Mouse (Mus musculus) olfactory bulb, adult 2 months (tissue): ENCODE measurements around the gene Adipor1. TPM values are rescaled to one million over a fixed set of nuclear protein-coding genes. Genes with fewer than 3 reads are reported as not detected.

Experiments
- H3K27ac ChIP-seq: fragments of 200-500 bp; 2 replicates; pipeline ENCODE4 v1.5.1; 2012; ENCODE audit warnings: low read depth, low read length; ENCODE audit not compliant: insufficient read depth
- H3K4me1 ChIP-seq: fragments of 200-500 bp; 2 replicates; pipeline ENCODE4 v1.6.1; 2012; ENCODE audit warnings: low read length; ENCODE audit not compliant: control insufficient read depth, insufficient read depth
- H3K4me3 ChIP-seq: fragments of 200-500 bp; 2 replicates; pipeline ENCODE4 v1.5.1; 2012; ENCODE audit warnings: mild to moderate bottlenecking, low read depth, low read length, moderate library complexity; ENCODE audit not compliant: insufficient read depth
- CTCF ChIP-seq: fragments of 200-500 bp; IDR thresholded peaks from 2 replicates; pipeline ENCODE4 v1.5.1; 2012; ENCODE audit warnings: low read depth, mild to moderate bottlenecking, low read length, moderate library complexity; ENCODE audit not compliant: insufficient read depth
- POLR2A ChIP-seq: fragments of 200-500 bp; IDR thresholded peaks from 2 replicates; pipeline ENCODE4 v1.6.1; 2012; ENCODE audit warnings: mild to moderate bottlenecking, low read depth, low read length, moderate library complexity; ENCODE audit not compliant: insufficient read depth
- WGBS: fragments of 180-500 bp; shearing (Covaris S2); methylation state at CpG from one replicate; pipeline ENCODE4 v1.1.7; 2018; 5-methylcytosine and 5-hydroxymethylcytosine counted together
- polyA plus RNA-seq: library from polyadenylated mRNA; stranded (reverse); fragments of >200 nt; gene quantifications from 2 replicates; pipeline ENCODE4 v1.2.4, GENCODE M21; 2012; ENCODE audit warnings: low replicate concordance; ENCODE audit not compliant: missing spikeins, insufficient read depth, insufficient read length

Gene Adipor1
- polyA plus RNA-seq, 1 experiment, result not detected

DNA sequence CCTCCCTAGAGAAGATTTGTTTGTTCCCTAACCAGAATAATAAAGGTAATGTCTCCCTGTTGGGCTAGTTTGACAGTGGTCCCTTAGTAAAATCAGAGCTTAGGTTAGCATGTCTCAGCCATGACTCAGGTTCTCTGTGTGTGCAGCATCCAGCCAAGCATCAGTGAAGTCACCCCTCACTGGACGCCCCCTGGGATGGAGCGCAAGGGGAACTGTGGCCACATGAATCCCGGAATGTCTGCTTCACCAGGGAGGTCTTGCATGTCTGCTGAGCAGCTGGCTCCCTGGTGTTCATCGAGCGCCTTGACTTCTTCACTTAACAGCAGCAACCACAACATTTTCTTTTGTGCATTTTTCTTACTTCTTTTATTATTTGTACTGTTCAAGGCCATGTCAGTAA lies 21.4 kb upstream of the Adipor1 start:
- 68% methylated on average over 5 of the region's 5 CpGs for WGBS
- no peak for TF ChIP-seq POLR2A
- no peak for TF ChIP-seq CTCF
- no peak overlapping the region for H3K4me3 ChIP-seq
- no peak overlapping the region for H3K27ac ChIP-seq
- H3K4me1 ChIP-seq, result no peaks in the 10 kb centered on the region

DNA sequence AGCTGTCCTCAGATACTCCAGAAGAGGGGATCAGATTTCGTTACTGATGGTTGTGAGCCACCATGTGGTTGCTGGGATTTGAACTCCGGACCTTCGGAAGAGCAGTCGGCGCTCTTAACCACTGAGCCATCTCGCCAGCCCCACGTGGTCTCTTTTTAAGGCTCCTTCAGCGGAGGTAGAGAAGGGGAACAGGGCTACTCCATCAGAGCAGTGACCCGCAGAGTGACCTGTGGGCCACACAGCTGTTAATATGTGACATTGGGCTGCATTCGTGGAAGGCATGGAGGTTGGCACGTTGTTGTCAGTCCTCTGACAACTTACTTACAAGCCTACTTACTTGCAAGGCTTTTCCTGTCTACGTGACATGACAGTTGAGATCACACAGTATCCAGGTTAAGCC lies 17.0 kb upstream of the Adipor1 start:
- no peaks in the 10 kb centered on the region for H3K4me1 ChIP-seq
- TF ChIP-seq POLR2A (no peak), CTCF (no peak)
- no peak overlapping the region for H3K4me3 ChIP-seq
- H3K27ac ChIP-seq, result no peak overlapping the region
- WGBS, result 92% methylated on average over 12 of the region's 12 CpGs

DNA sequence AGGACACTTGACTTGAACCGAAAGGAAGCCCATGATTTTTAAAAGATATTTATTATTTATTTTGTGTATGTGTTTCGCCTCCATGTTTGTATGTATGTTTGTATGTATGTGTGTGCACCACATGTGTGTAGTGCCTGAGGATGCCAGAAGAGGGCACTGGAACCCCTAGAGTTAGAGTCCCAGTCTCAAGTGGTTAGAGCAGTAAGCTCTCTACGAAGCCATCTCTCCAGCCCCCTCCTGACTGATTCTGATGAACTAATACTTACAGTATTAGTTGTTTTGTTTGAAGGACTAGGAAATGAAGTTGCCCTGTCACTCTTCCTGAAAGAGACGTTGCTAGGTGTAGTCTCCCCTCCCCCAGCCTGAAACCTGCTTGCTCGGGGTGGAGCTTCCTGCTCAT lies 15.4 kb upstream of the Adipor1 start:
- Histone ChIP-seq H3K4me3 (no peak overlapping the region), H3K27ac (no peak overlapping the region), H3K4me1 (no peaks in the 10 kb centered on the region)
- TF ChIP-seq CTCF, result no peak
- TF ChIP-seq POLR2A, result no peak
- 60% methylated on average over 5 of the region's 5 CpGs for WGBS

DNA sequence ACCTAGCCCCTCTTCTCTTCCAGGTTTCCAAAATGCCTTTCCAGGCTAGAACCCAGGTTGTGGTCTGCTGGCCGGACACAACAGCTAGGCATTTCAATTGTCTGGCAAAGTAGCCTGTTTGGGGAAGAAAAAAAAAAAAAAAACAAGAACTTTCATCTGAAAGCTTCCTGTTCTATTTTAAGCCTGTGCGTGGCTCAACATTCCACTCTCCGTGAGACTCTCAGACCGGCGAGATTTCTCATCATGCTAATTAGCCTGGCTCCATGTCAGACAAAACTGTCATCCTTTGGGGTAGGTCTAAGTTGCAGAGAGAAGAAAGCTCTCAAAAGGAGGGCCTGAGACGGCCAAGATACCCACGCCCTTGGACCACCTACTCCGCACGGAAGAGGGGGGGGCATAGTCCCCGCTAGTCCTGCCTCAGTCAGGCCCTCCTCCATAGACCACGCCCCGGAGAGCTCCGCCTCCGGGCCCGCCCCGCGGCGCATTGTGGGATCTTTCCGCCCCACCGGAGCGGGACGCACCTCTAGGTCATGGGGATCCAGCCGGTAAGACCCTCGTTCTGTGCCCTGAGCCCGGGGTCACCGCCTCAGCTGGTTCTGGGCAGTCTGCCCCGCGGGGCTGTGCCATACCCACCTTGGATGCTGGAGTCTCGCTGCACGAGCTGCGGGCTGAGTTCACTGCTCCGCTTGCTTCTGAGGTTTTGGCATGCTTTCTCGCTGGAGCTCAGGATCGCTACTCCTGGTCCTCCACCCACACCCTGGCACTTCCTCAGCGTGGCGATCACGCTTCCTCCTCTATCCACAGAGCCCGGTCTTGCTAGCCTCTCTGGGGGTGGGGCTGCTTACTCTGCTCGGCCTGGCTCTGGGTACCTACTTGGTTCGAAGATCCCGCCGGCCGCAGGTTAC lies 9.4 kb upstream of the Adipor1 start, which contains the start of gene Cyb5r1:
Gene Cyb5r1 (plus strand): TSS at position 51 of the 905 bp plus-strand sequence.
- TF ChIP-seq POLR2A (peak; percentile 26; the same call in 1 of the 2 replicates), CTCF (no peak)
- Histone ChIP-seq H3K4me1 (peaks cover 9% of the 10 kb centered on the region), H3K27ac (no peak within 1 kb of the TSS), H3K4me3 (peak within 1 kb of the TSS; percentile 59)
- 2% methylated on average over 43 of the region's 43 CpGs for WGBS

DNA sequence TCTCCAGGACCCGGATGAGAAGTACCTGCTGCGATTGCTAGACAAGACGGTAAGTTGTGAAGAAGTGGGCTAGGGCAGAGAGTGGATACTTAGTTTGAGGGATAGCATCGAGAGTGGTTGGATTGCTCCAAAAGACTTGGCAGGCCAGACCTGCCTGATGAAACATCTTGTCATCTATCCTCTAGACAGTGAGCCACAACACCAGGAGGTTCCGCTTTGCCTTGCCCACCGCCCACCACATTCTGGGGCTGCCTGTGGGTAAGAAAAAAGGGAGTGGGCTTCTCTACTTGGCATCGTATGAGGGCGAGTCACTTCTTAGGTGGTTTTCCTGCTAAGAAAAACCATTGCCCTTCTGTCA lies 8.8 kb upstream of the Adipor1 start:
- Histone ChIP-seq H3K27ac (no peak overlapping the region), H3K4me1 (peaks cover 9% of the 10 kb centered on the region), H3K4me3 (peak overlapping the region; percentile 59)
- whole genome bisulfite sequencing, result 36% methylated on average over 8 of the region's 8 CpGs
- no peak for TF ChIP-seq POLR2A

DNA sequence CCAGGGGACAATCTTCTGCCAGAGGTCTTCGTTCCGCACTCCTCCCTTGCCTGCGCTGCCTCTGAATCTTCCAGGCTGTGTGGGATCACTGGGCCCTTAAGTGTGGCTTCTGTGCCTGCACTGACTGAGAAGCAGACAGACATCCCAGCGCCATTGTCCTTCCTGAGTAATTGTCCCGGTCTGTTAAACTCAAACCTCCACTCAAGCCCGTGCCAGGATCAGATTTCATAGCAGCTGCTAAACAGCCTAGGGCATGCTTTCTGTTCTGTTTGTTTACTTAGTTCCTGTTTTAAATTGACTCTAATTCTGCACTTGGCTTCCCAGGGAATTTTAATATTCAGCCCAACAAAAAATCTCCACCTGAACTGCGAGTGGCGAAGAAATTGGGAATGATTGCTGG lies 7.1 kb upstream of the Adipor1 start:
- 88% methylated on average over 8 of the region's 8 CpGs for WGBS

DNA sequence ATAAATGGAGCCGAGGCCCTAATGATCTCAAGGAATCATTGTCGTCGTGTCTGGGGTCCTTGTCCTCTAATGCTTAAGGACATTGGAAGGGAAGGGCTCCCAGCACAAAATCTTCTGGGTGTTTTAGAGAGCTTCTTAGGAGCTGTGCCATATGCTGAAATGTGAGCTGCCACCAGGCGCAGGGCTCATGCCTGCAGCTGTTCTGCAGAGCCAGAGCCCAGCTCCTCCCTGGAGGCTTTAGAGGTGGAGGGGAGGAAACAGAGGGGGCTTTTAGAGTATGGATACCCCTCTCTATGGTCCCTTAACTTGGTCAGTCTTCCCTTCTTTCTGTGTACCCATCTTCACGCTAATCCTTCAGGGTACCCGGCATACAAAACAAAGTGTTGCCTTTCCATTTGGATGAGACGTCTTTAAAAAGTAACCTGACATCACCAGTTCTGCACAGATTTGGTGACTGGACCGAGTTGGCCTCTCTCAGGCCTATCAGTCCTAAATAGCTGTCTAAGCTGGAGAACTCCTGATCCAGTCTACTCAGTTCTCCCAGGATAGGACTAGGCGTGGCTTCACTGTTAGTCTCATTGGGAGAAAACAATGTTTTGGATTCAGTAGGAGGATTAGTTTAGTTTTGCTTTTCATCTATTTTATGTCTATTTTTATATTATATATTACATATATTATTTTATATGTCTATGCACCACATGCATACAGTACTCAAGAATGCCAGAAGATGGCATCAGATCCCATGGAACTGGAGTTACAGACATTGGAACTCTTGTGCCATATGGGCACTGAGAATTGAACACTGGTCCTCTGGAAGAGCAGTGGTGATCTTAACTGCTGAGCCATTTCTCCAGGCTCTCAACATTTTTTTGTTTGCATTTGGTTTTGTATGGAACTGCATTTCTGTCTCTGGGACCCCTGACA lies 3.2 kb upstream of the Adipor1 start:
- H3K27ac ChIP-seq, result no peak overlapping the region
- 95% methylated on average over 9 of the region's 9 CpGs for WGBS
- H3K4me1 ChIP-seq, result peaks cover under 1% of the 10 kb centered on the region; the same call in 1 of the 2 replicates
- no peak overlapping the region for H3K4me3 ChIP-seq
- TF ChIP-seq CTCF (no peak), POLR2A (no peak)

More for the DNA sequence above, 7.1 kb upstream of the Adipor1 start:
- no peak overlapping the region for H3K27ac ChIP-seq
- TF ChIP-seq POLR2A (no peak), CTCF (no peak)
- H3K4me1 ChIP-seq, result peaks cover 9% of the 10 kb centered on the region
- no peak overlapping the region for H3K4me3 ChIP-seq

DNA sequence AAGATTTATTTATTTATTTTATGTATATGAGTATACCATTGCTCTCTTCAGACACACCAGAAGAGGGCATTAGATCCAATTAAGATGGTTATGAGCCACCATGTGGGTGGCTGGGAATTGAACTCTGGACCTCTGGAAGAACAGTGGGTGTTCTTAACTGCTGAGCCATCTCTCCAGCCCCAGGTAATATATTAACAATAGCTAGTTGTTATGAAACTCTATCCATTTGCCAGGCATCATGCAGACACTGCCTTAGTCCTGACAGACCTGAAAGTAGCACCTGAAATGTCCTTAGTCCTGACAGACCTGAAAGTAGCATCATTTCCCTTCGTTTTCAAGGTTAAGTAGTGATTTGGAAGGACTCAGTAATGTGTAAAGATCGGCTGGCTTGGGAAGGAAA lies 1.1 kb upstream of the Adipor1 start:
- WGBS, result 61% methylated on average over 2 of the region's 2 CpGs
- H3K27ac ChIP-seq, result no peak overlapping the region
- H3K4me3 ChIP-seq, result no peak overlapping the region
- no peak for TF ChIP-seq CTCF
- no peak for TF ChIP-seq POLR2A
- H3K4me1 ChIP-seq, result peaks cover 4% of the 10 kb centered on the region

DNA sequence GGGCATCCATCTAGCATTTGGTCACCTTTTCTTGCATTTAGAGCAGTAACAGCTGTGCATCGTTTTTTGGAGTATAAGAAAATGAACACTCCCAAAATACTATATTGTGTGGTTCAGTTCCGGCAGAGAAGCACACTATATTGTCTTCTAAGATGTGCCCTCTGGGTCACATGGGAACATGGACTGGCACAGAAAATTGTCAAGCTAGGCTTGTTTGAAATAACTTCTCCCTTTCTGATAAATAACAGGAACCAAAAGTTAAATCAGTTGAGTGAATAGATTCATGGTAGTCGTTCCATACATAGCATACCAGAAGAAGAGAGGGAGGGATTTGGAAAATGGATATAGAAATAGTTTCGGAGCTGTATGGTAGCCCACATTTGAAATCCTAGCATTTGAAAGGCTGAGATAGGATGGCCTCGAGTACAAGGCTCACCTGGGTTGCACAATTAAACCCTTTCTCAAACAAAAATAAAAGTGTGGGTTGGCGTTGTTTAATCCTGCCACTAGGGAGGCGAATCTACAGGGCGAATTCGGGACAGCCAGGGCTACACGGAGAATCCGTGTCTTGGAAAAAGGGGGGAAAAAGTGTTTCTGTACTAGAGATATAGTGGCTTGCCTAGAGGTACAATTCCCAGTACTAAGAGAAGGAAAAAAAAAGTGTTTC lies 544 bp upstream of the Adipor1 start:
- peak overlapping the region; percentile 50 for H3K27ac ChIP-seq
- 10% methylated on average over 11 of the region's 11 CpGs for WGBS
- H3K4me1 ChIP-seq, result peaks cover 4% of the 10 kb centered on the region
- TF ChIP-seq POLR2A (no peak), CTCF (no peak)
- peak overlapping the region; percentile 89 for H3K4me3 ChIP-seq
